Mouse (Mus musculus) liver, adult 2 months (tissue): ENCODE results near the gene Acbd4. TPM values are rescaled to one million over a fixed set of nuclear protein-coding genes. Genes with fewer than 3 reads are reported as not detected.

Experiments
- DNase-seq: peaks from one replicate; pipeline ENCODE4 v3.0.0-alpha.2; 2011; ENCODE audit warnings: low read depth, low spot score; ENCODE audit errors: extremely low read depth
- H3K27ac ChIP-seq: fragments of 200-500 bp; replicated peaks from 2 replicates; pipeline ENCODE4 v1.5.1; 2012; ENCODE audit warnings: low read depth, mild to moderate bottlenecking, control low read depth, inconsistent platforms, low read length; ENCODE audit not compliant: insufficient read depth
- H3K27me3 ChIP-seq: fragments of 200-500 bp; 2 replicates; pipeline ENCODE4 v1.6.1; 2012; ENCODE audit warnings: mild to moderate bottlenecking, moderate library complexity, low read length, inconsistent platforms; ENCODE audit not compliant: control insufficient read depth, insufficient read depth
- H3K36me3 ChIP-seq: fragments of 200-500 bp; 2 replicates; pipeline ENCODE4 v1.6.1; 2012; ENCODE audit warnings: low read length, inconsistent platforms; ENCODE audit not compliant: control insufficient read depth, insufficient read depth
- H3K4me1 ChIP-seq: fragments of 200-500 bp; 2 replicates; pipeline ENCODE4 v1.6.1; 2011; ENCODE audit warnings: low read length; ENCODE audit not compliant: control insufficient read depth, insufficient read depth
- H3K4me3 ChIP-seq: fragments of 200-500 bp; 2 replicates; pipeline ENCODE4 v1.5.1; 2011; ENCODE audit warnings: low read depth, mild to moderate bottlenecking, control low read depth, low read length, moderate library complexity; ENCODE audit not compliant: insufficient read depth
- H3K79me2 ChIP-seq: fragments of 200-500 bp; 2 replicates; pipeline ENCODE4 v1.6.1; 2012; ENCODE audit warnings: inconsistent platforms, mild to moderate bottlenecking, low read length, moderate library complexity; ENCODE audit not compliant: control insufficient read depth, insufficient read depth
- H3K9ac ChIP-seq: fragments of 200-500 bp; 2 replicates; pipeline ENCODE4 v1.6.1; 2012; ENCODE audit warnings: low read depth, mild to moderate bottlenecking, control low read depth, inconsistent platforms, low read length
- CTCF ChIP-seq: fragments of 200-500 bp; IDR thresholded peaks from 2 replicates; pipeline ENCODE4 v1.5.1; 2011; ENCODE audit warnings: low read depth, low read length, control low read depth
- POLR2A ChIP-seq: fragments of 200-500 bp; IDR thresholded peaks from 2 replicates; pipeline ENCODE4 v1.6.1; 2011; ENCODE audit warnings: low read length, control low read depth; ENCODE audit not compliant: insufficient read depth; ENCODE audit errors: extremely low read depth
- WGBS: fragments of 180-500 bp; shearing (Covaris S2); methylation state at CpG from one replicate; pipeline ENCODE4 v1.1.7; 2018; 5-methylcytosine and 5-hydroxymethylcytosine counted together
- polyA plus RNA-seq: library from polyadenylated mRNA; depleted of rRNA; stranded (reverse); fragments of >200 nt; gene quantifications from 2 replicates; pipeline ENCODE4 v1.2.3, GENCODE M21; 2012
- total RNA-seq: library from RNA; depleted of rRNA; stranded (reverse); fragments of >200 nt; gene quantifications from 2 replicates; pipeline ENCODE4 v1.2.3, GENCODE M21; 2014

Acbd4 gene
- total and polyA plus RNA-seq, 2 experiments = 64.4 to 66.6 TPM

GRCm38 (mm10) chr11:103076581-103076980 is 24.9 kb upstream of the Acbd4 start:
- no peak for DNase-seq
- H3K36me3 ChIP-seq = no peaks in the 10 kb centered on the region
- WGBS = 89% methylated on average over 8 of the region's 8 CpGs
- no peaks in the 10 kb centered on the region for H3K79me2 ChIP-seq
- H3K4me3 ChIP-seq = no peak overlapping the region
- TF ChIP-seq POLR2A = no peak
- TF ChIP-seq CTCF = no peak
- H3K27me3 ChIP-seq = peaks cover 6% of the 10 kb centered on the region
- H3K27ac ChIP-seq = no peak overlapping the region
- no peaks in the 10 kb centered on the region for H3K4me1 ChIP-seq
- H3K9ac ChIP-seq = no peak overlapping the region

GRCm38 (mm10) chr11:103078131-103078530 is 23.4 kb upstream of the Acbd4 start:
- Histone ChIP-seq H3K27ac (no peak overlapping the region), H3K27me3 (peaks cover 6% of the 10 kb centered on the region), H3K4me1 (no peaks in the 10 kb centered on the region), H3K36me3 (no peaks in the 10 kb centered on the region), H3K79me2 (no peaks in the 10 kb centered on the region), H3K4me3 (no peak overlapping the region), H3K9ac (no peak overlapping the region)
- no peak for TF ChIP-seq CTCF
- no peak for TF ChIP-seq POLR2A
- WGBS = 88% methylated on average over 11 of the region's 11 CpGs
- no peak for DNase-seq

- WGBS = 10% methylated on average over 43 of the region's 43 CpGs
- TF ChIP-seq POLR2A (no peak), CTCF (0 out of 2 replicates have a peak, but pooled peaks have one; percentile 6)
- Histone ChIP-seq H3K4me1 (no peaks in the 10 kb centered on the region), H3K27me3 (peaks cover 6% of the 10 kb centered on the region), H3K4me3 (no peak overlapping the region), H3K27ac (no peak overlapping the region), H3K79me2 (no peaks in the 10 kb centered on the region), H3K9ac (no peak overlapping the region), H3K36me3 (no peaks in the 10 kb centered on the region)
- no peak for DNase-seq
Observed at GRCm38 (mm10) chr11:103080323-103081091, 21.0 kb upstream of the Acbd4 start.

- H3K36me3 ChIP-seq = no peaks in the 10 kb centered on the region
- WGBS = 74% methylated on average over 6 of the region's 6 CpGs
- TF ChIP-seq POLR2A = no peak
- TF ChIP-seq CTCF = no peak
- no peaks in the 10 kb centered on the region for H3K4me1 ChIP-seq
- no peaks in the 10 kb centered on the region for H3K79me2 ChIP-seq
- DNase-seq = no peak
- H3K9ac ChIP-seq = no peak overlapping the region
- no peak overlapping the region for H3K4me3 ChIP-seq
- H3K27me3 ChIP-seq = peaks cover 6% of the 10 kb centered on the region
- no peak overlapping the region for H3K27ac ChIP-seq
Observed at GRCm38 (mm10) chr11:103081631-103082030, 19.9 kb upstream of the Acbd4 start.

- no peaks in the 10 kb centered on the region for H3K79me2 ChIP-seq
- H3K4me1 ChIP-seq = no peaks in the 10 kb centered on the region
- DNase-seq = no peak
- WGBS = 79% methylated on average over 7 of the region's 7 CpGs
- no peak overlapping the region for H3K9ac ChIP-seq
- no peak overlapping the region for H3K27ac ChIP-seq
- H3K36me3 ChIP-seq = no peaks in the 10 kb centered on the region
- no peak for TF ChIP-seq CTCF
- TF ChIP-seq POLR2A = no peak
- H3K4me3 ChIP-seq = no peak overlapping the region
- no peaks in the 10 kb centered on the region for H3K27me3 ChIP-seq
Observed at GRCm38 (mm10) chr11:103093306-103093705, 8.2 kb upstream of the Acbd4 start.
